Mouse (Mus musculus) forebrain, embryonic 11.5 days (tissue): ENCODE measurements around the gene Dmd. TPM values are rescaled to one million over a fixed set of nuclear protein-coding genes. Genes with fewer than 3 reads are reported as not detected.
A peak's percentile ranks its signal among the peaks of the same experiment; 100 is the strongest.
"Not testable (repeated sequence)": the region's sequence is repeated elsewhere in the genome, so short reads cannot be mapped to it uniquely, and the experiment has no call there.

Source experiments
- ATAC-seq: fragments of 200-750 bp; cut with Nextera tagmentation; replicated peaks from 2 replicates; pipeline ENCODE4 v1.8.0; 2017; ENCODE audit warnings: moderate TSS enrichment; ENCODE audit not compliant: low FRiP score
- DNase-seq: peaks from one replicate; pipeline ENCODE4 v3.0.0-alpha.2; 2017; ENCODE audit warnings: low spot score
- H3K27ac ChIP-seq: fragments of 300-500 bp; sonication (generic); 2 replicates; pipeline ENCODE4 v1.5.1; 2014; ENCODE audit warnings: low read depth, low read length
- H3K27me3 ChIP-seq: fragments of 300-500 bp; sonication (generic); 2 replicates; pipeline ENCODE4 v1.6.1; 2014; ENCODE audit warnings: mild to moderate bottlenecking, low read length, mixed read lengths; ENCODE audit not compliant: control insufficient read depth, insufficient read depth
- H3K36me3 ChIP-seq: fragments of 300-500 bp; sonication (generic); 2 replicates; pipeline ENCODE4 v1.6.1; 2014; ENCODE audit warnings: mild to moderate bottlenecking, low read length, moderate library complexity, mixed read lengths; ENCODE audit not compliant: control insufficient read depth, insufficient read depth
- H3K4me1 ChIP-seq: fragments of 300-500 bp; sonication (generic); replicated peaks from 2 replicates; pipeline ENCODE4 v1.6.1; 2014; ENCODE audit warnings: low read length, mixed read lengths; ENCODE audit not compliant: control insufficient read depth, insufficient read depth
- H3K4me2 ChIP-seq: fragments of 300-500 bp; sonication (generic); 2 replicates; pipeline ENCODE4 v1.6.1; 2014; ENCODE audit warnings: low read depth, mild to moderate bottlenecking, low read length, moderate library complexity, mixed read lengths; ENCODE audit not compliant: severe bottlenecking
- H3K4me3 ChIP-seq: fragments of 300-500 bp; sonication (generic); 2 replicates; pipeline ENCODE4 v1.5.1; 2014; ENCODE audit warnings: low read depth, low read length
- H3K9ac ChIP-seq: fragments of 300-500 bp; sonication (generic); 2 replicates; pipeline ENCODE4 v1.6.1; 2014; ENCODE audit warnings: low read length
- H3K9me3 ChIP-seq: fragments of 300-500 bp; sonication (generic); 2 replicates; pipeline ENCODE4 v1.6.1; 2016; ENCODE audit warnings: low read length, mixed read lengths; ENCODE audit not compliant: control insufficient read depth
- WGBS: fragments of 180-500 bp; shearing (Covaris S2); extraction: QIAGEN DNeasy Blood & Tissue Kit; methylation state at CpG from one replicate; pipeline ENCODE4 v1.1.7; 2014; 5-methylcytosine and 5-hydroxymethylcytosine counted together
- polyA plus RNA-seq: library from polyadenylated mRNA; unstranded; fragments of >200 nt; fragmentation: Nextera tagmentation; extraction: Ambion mirVana; gene quantifications from 2 replicates; pipeline ENCODE4 v1.2.1, GENCODE M21; 2014

Dmd gene
- polyA plus RNA-seq, 1 experiment from 2014 or later: 21.5 TPM

DNA sequence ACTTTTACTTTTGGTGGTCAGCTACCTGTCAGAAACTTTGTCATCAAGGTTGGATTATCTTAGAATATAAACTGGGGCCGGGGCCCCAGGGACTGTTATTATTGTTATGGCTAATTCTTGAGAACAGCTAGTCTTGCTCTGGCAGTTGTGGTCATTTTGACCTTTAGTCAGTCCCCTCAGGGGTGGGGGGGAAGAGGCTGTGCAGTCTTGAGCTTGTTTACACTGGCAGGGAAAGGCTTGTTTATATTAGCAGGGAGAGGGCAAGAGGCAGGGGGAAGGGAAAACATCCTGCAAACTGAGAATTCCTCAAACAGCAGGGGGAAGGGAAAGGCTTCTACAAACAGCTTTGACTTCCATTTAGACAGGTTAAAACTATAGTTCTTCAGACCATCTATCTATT is 726.3 kb downstream of the Dmd start:
- H3K9me3 ChIP-seq: no peaks in the 10 kb centered on the region
- no peak overlapping the region for H3K4me2 ChIP-seq
- no peaks in the 10 kb centered on the region for H3K27me3 ChIP-seq
- H3K4me3 ChIP-seq: no peak overlapping the region
- 65% methylated on average over 1 of the region's 1 CpGs for WGBS
- no peak overlapping the region for H3K27ac ChIP-seq
- ATAC-seq (no peak), DNase-seq (no peak)
- H3K4me1 ChIP-seq: no peaks in the 10 kb centered on the region
- H3K36me3 ChIP-seq: no peaks in the 10 kb centered on the region
- no peak overlapping the region for H3K9ac ChIP-seq

- ATAC-seq: no peak
Measured at GRCm38 (mm10) chrX:83686547-83686946, 737.9 kb downstream of the Dmd start.

GRCm38 (mm10) chrX:83740533-83740932 is 791.9 kb downstream of the Dmd start:
- Histone ChIP-seq H3K36me3 (no peaks in the 10 kb centered on the region), H3K4me3 (no peak overlapping the region), H3K27me3 (no peaks in the 10 kb centered on the region), H3K27ac (no peak overlapping the region), H3K4me2 (no peak overlapping the region), H3K9ac (no peak overlapping the region), H3K4me1 (no peaks in the 10 kb centered on the region), H3K9me3 (no peaks in the 10 kb centered on the region)
- DNase-seq (no peak), ATAC-seq (no peak)
- 3% methylated on average over 1 of the region's 1 CpGs for WGBS

More at GRCm38 (mm10) chrX:83686547-83686946, 737.9 kb downstream of the Dmd start:
- Histone ChIP-seq H3K36me3 (no peaks in the 10 kb centered on the region), H3K9ac (no peak overlapping the region), H3K4me3 (no peak overlapping the region), H3K4me1 (no peaks in the 10 kb centered on the region), H3K9me3 (no peaks in the 10 kb centered on the region), H3K27ac (no peak overlapping the region), H3K4me2 (no peak overlapping the region), H3K27me3 (no peaks in the 10 kb centered on the region)
- DNase-seq: no peak

DNA sequence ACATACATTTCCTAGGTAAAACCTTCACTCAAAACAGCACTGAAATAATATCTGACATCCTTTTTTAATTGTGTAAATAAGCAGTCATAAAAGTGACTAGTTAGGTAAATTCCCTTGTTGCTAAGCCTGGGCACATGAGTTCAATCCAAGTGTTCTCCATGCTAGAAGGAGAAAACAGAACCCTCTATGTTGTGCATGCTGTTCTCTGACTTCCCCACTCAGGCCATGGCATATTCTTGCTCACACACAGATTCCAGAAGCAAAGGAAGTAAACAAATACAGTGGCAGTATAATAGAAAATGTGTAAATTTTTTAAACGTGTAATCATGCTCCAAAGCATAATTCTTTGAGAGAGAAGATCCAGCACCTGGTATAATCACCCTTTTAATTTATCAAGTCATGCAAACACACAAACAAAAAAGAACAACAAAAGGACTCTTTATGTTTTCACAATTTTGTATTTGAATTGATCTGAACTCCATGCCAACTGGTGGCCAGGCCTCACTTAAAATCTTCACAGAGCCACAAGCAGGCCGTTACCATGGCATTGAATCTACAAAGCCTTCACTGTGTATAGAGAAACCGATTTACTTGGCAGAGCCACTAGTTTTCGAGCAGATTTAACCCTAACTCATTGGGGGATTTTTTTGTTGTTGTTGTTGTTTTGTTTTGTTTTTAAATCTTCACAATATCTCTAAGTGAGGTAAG is 797.8 kb downstream of the Dmd start:
- Histone ChIP-seq H3K36me3 (no peaks in the 10 kb centered on the region), H3K4me1 (no peaks in the 10 kb centered on the region), H3K9me3 (no peaks in the 10 kb centered on the region), H3K4me2 (no peak overlapping the region), H3K27ac (no peak overlapping the region), H3K27me3 (no peaks in the 10 kb centered on the region), H3K9ac (no peak overlapping the region), H3K4me3 (no peak overlapping the region)
- 33% methylated on average over 4 of the region's 4 CpGs for WGBS
- DNase-seq: no peak
- 0 out of 2 replicates have a peak, but pooled peaks have one; percentile 60 for ATAC-seq

DNA sequence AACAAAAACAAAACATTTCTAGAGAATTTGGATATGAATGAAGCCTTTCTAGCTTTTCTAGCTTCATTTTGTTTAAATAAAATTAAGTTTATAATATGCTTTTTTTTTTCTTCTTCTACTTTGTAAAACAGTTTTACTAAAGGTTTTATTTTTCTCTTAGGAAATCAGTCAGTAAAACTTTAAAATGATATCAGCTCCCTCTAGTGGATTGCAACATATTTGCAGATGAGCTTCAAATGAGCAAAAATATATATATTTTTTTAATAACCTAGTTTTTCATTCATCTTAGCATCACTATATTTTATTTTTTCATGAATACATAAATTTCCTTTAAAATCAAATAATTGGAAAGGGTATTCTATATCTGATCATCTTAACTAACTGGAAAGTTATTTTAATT is 838.7 kb downstream of the Dmd start:
- Histone ChIP-seq H3K9ac (no peak overlapping the region), H3K27ac (no peak overlapping the region), H3K4me2 (no peak overlapping the region), H3K4me1 (no peaks in the 10 kb centered on the region), H3K27me3 (no peaks in the 10 kb centered on the region), H3K4me3 (no peak overlapping the region), H3K9me3 (no peaks in the 10 kb centered on the region), H3K36me3 (no peaks in the 10 kb centered on the region)
- ATAC-seq (no peak), DNase-seq (no peak)

GRCm38 (mm10) chrX:83867469-83867868 is 918.8 kb downstream of the Dmd start:
- H3K27me3 ChIP-seq, H3K4me2 ChIP-seq, H3K9me3 ChIP-seq, ATAC-seq, H3K4me1 ChIP-seq, H3K9ac ChIP-seq, H3K36me3 ChIP-seq, H3K4me3 ChIP-seq, H3K27ac ChIP-seq: not testable (repeated sequence)
- DNase-seq: peak; percentile 51
- WGBS: 62% methylated on average over 9 of the region's 9 CpGs

- WGBS: 89% methylated on average over 11 of the region's 11 CpGs
- H3K4me3 ChIP-seq, H3K9ac ChIP-seq, H3K36me3 ChIP-seq, H3K27ac ChIP-seq, H3K4me1 ChIP-seq, H3K27me3 ChIP-seq, H3K9me3 ChIP-seq, ATAC-seq, H3K4me2 ChIP-seq, DNase-seq: not testable (repeated sequence)
Measured at GRCm38 (mm10) chrX:83875389-83875788, 926.7 kb downstream of the Dmd start.

GRCm38 (mm10) chrX:83975895-83976294 is 1027.2 kb downstream of the Dmd start:
- H3K27me3 ChIP-seq: no peaks in the 10 kb centered on the region
- H3K9me3 ChIP-seq: no peaks in the 10 kb centered on the region
- no peak overlapping the region for H3K4me3 ChIP-seq
- H3K4me1 ChIP-seq: no peaks in the 10 kb centered on the region
- ATAC-seq: no peak
- H3K9ac ChIP-seq: no peak overlapping the region
- H3K27ac ChIP-seq: no peak overlapping the region
- DNase-seq: no peak
- no peaks in the 10 kb centered on the region for H3K36me3 ChIP-seq
- no peak overlapping the region for H3K4me2 ChIP-seq
- 69% methylated on average over 1 of the region's 1 CpGs for WGBS

DNA sequence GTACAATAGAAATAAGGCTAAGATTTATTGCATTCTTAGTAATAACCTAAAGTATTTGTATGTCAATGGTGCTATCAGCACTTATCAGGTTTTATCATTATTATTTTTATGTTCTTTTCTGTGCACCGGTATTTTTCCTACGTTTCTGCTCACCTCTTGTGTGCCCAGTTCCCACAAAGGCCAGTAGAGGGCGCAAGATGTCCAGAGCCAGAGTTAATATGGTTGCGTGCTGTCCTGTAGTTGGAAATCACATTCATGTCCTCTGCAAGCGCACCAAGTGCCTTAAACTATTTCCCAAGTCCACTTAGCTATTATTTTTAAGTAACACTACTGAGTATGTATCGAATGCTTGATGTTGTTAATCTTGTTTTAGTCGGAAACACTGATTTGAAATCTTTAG is 1052.6 kb downstream of the Dmd start:
- Histone ChIP-seq H3K4me1 (no peaks in the 10 kb centered on the region), H3K4me2 (no peak overlapping the region), H3K9me3 (no peaks in the 10 kb centered on the region), H3K9ac (no peak overlapping the region), H3K27ac (no peak overlapping the region), H3K27me3 (no peaks in the 10 kb centered on the region), H3K4me3 (no peak overlapping the region), H3K36me3 (no peaks in the 10 kb centered on the region)
- 37% methylated on average over 7 of the region's 7 CpGs for WGBS
- DNase-seq (peak; percentile 65), ATAC-seq (peak; percentile 58)
